Mouse (Mus musculus): ENCODE results near the gene Rnf114.

- TF ChIP-seq CTCF (IDR thresholded peaks at IDR 0.05; ENCODE audit: low read depth): no peak
- no peak for TF ChIP-seq EP300 (IDR thresholded peaks at IDR 0.05; ENCODE audit: low read depth)
Measured at GRCm38 (mm10) chr2:167547444-167547843, 55.0 kb downstream of the Rnf114 start.
